Mouse (Mus musculus): ENCODE measurements around the gene U2af1.

- TF ChIP-seq GATA1 (IDR thresholded peaks at IDR 0.05; ENCODE audit: low read length) (no peak), TAL1 (IDR thresholded peaks at IDR 0.05; ENCODE audit: low read length) (no peak)
Observed at GRCm38 (mm10) chr17:31609895-31610294, 48.8 kb downstream of the U2af1 start.

Data from erythroblast, embryonic 14.5 days (primary cell).